Mouse (Mus musculus) neural tube, embryonic 14.5 days (tissue): ENCODE measurements around the gene Adgrg4. TPM values are rescaled to one million over a fixed set of nuclear protein-coding genes. Genes with fewer than 3 reads are reported as not detected.

Source experiments
- ATAC-seq: fragments of 200-750 bp; cut with Nextera tagmentation; 2 replicates; pipeline ENCODE4 v1.8.0; 2017; ENCODE audit warnings: low read depth, mild to moderate bottlenecking, moderate TSS enrichment, moderate library complexity
- H3K27ac ChIP-seq: fragments of 300-500 bp; sonication (generic); 2 replicates; pipeline ENCODE4 v1.5.1; 2014; ENCODE audit warnings: low read depth, mild to moderate bottlenecking, control low read depth, low read length, moderate library complexity, mixed read lengths
- H3K27me3 ChIP-seq: fragments of 300-500 bp; sonication (generic); 2 replicates; pipeline ENCODE4 v1.6.1; 2014; ENCODE audit warnings: low read length; ENCODE audit not compliant: control insufficient read depth, insufficient read depth
- H3K36me3 ChIP-seq: fragments of 300-500 bp; sonication (generic); 2 replicates; pipeline ENCODE4 v1.6.1; 2014; ENCODE audit warnings: low read length, mixed read lengths; ENCODE audit not compliant: control insufficient read depth, insufficient read depth
- H3K4me1 ChIP-seq: fragments of 300-500 bp; sonication (generic); 2 replicates; pipeline ENCODE4 v1.6.1; 2014; ENCODE audit warnings: low read length; ENCODE audit not compliant: control insufficient read depth, insufficient read depth
- H3K4me2 ChIP-seq: fragments of 300-500 bp; sonication (generic); 2 replicates; pipeline ENCODE4 v1.6.1; 2014; ENCODE audit warnings: mild to moderate bottlenecking, low read depth, low read length, control low read depth
- H3K4me3 ChIP-seq: fragments of 300-500 bp; sonication (generic); 2 replicates; pipeline ENCODE4 v1.5.1; 2014; ENCODE audit warnings: low read depth, low read length, control low read depth, mixed read lengths
- H3K9ac ChIP-seq: fragments of 300-500 bp; sonication (generic); replicated peaks from 2 replicates; pipeline ENCODE4 v1.6.1; 2014; ENCODE audit warnings: low read depth, mild to moderate bottlenecking, control low read depth, low read length, mixed read lengths
- H3K9me3 ChIP-seq: fragments of 300-500 bp; sonication (generic); 2 replicates; pipeline ENCODE4 v1.6.1; 2016; ENCODE audit warnings: low read length; ENCODE audit not compliant: control insufficient read depth
- WGBS: fragments of 180-500 bp; shearing (Covaris S2); extraction: QIAGEN DNeasy Blood & Tissue Kit; methylation state at CpG from one replicate; pipeline ENCODE4 v1.1.7; 2014; 5-methylcytosine and 5-hydroxymethylcytosine counted together
- polyA plus RNA-seq: library from polyadenylated mRNA; unstranded; fragments of >200 nt; fragmentation: Nextera tagmentation; extraction: Ambion mirVana; gene quantifications from 2 replicates; pipeline ENCODE4 v1.2.1, GENCODE M21; 2014

Adgrg4 gene
- polyA plus RNA-seq, result 0.03 and 0.04 TPM in 2 replicates

GRCm38 (mm10) chrX:56869863-56870262 lies at the start of gene Adgrg4:
Adgrg4 (plus strand) TSS chrX:56870163.
- H3K9me3 ChIP-seq, result no peaks in the 10 kb centered on the region
- H3K36me3 ChIP-seq, result no peaks in the 10 kb centered on the region
- no peaks in the 10 kb centered on the region for H3K4me1 ChIP-seq
- no peak for ATAC-seq
- H3K9ac ChIP-seq, result no peak within 1 kb of the TSS
- no peak within 1 kb of the TSS for H3K27ac ChIP-seq
- no peak within 1 kb of the TSS for H3K4me3 ChIP-seq
- WGBS, result 61% methylated on average over 2 of the region's 2 CpGs
- H3K4me2 ChIP-seq, result no peak within 1 kb of the TSS
- H3K27me3 ChIP-seq, result no peaks in the 10 kb centered on the region

GRCm38 (mm10) chrX:56821765-56822603 lies 48.0 kb upstream of the Adgrg4 start, which contains the start of gene Map7d3:
Map7d3 (minus strand) TSS chrX:56822326.
- H3K9me3 ChIP-seq, result no peaks in the 10 kb centered on the region
- H3K27ac ChIP-seq, result no peak within 1 kb of the TSS
- peak; percentile 72; the same call in 1 of the 2 replicates for ATAC-seq
- H3K4me1 ChIP-seq, result no peaks in the 10 kb centered on the region
- H3K9ac ChIP-seq, result 0 out of 2 replicates have a peak within 1 kb of the TSS, but pooled peaks have one; percentile 7
- H3K27me3 ChIP-seq, result no peaks in the 10 kb centered on the region
- no peaks in the 10 kb centered on the region for H3K36me3 ChIP-seq
- 20% methylated on average over 28 of the region's 35 CpGs for WGBS
- H3K4me2 ChIP-seq, result peak within 1 kb of the TSS; percentile 57
- H3K4me3 ChIP-seq, result peak within 1 kb of the TSS; percentile 35

- Histone ChIP-seq H3K9me3 (no peaks in the 10 kb centered on the region), H3K9ac (no peak overlapping the region), H3K4me2 (no peak overlapping the region), H3K4me3 (no peak overlapping the region), H3K36me3 (no peaks in the 10 kb centered on the region), H3K27ac (no peak overlapping the region), H3K27me3 (no peaks in the 10 kb centered on the region), H3K4me1 (no peaks in the 10 kb centered on the region)
- 83% methylated on average over 6 of the region's 6 CpGs for WGBS
- no peak for ATAC-seq
These were observed 42.5 kb upstream of the Adgrg4 start for GRCm38 (mm10) chrX:56827492-56827891.

- WGBS, result 82% methylated on average over 6 of the region's 6 CpGs
- H3K9me3 ChIP-seq, result no peaks in the 10 kb centered on the region
- no peaks in the 10 kb centered on the region for H3K4me1 ChIP-seq
- no peak overlapping the region for H3K27ac ChIP-seq
- H3K27me3 ChIP-seq, result no peaks in the 10 kb centered on the region
- ATAC-seq, result no peak
- H3K9ac ChIP-seq, result no peak overlapping the region
- no peak overlapping the region for H3K4me2 ChIP-seq
- no peak overlapping the region for H3K4me3 ChIP-seq
- H3K36me3 ChIP-seq, result no peaks in the 10 kb centered on the region
These were observed 34.1 kb upstream of the Adgrg4 start for GRCm38 (mm10) chrX:56835842-56836241.

- H3K4me1 ChIP-seq, result no peaks in the 10 kb centered on the region
- ATAC-seq, result no peak
- H3K4me3 ChIP-seq, result no peak overlapping the region
- no peak overlapping the region for H3K27ac ChIP-seq
- no peak overlapping the region for H3K9ac ChIP-seq
- no peaks in the 10 kb centered on the region for H3K27me3 ChIP-seq
- no peak overlapping the region for H3K4me2 ChIP-seq
- no peaks in the 10 kb centered on the region for H3K36me3 ChIP-seq
- H3K9me3 ChIP-seq, result no peaks in the 10 kb centered on the region
These were observed 30.6 kb upstream of the Adgrg4 start for GRCm38 (mm10) chrX:56839369-56839768.

GRCm38 (mm10) chrX:56841255-56841654 lies 28.7 kb upstream of the Adgrg4 start:
- H3K27me3 ChIP-seq, result no peaks in the 10 kb centered on the region
- no peak overlapping the region for H3K4me2 ChIP-seq
- H3K27ac ChIP-seq, result no peak overlapping the region
- 66% methylated on average over 5 of the region's 5 CpGs for WGBS
- no peaks in the 10 kb centered on the region for H3K9me3 ChIP-seq
- no peak overlapping the region for H3K4me3 ChIP-seq
- no peak for ATAC-seq
- no peaks in the 10 kb centered on the region for H3K4me1 ChIP-seq
- H3K36me3 ChIP-seq, result no peaks in the 10 kb centered on the region
- no peak overlapping the region for H3K9ac ChIP-seq

- Histone ChIP-seq H3K9me3 (no peaks in the 10 kb centered on the region), H3K27me3 (no peaks in the 10 kb centered on the region), H3K4me3 (no peak overlapping the region), H3K4me2 (no peak overlapping the region), H3K36me3 (no peaks in the 10 kb centered on the region), H3K27ac (no peak overlapping the region), H3K9ac (no peak overlapping the region), H3K4me1 (no peaks in the 10 kb centered on the region)
- no peak for ATAC-seq
- 88% methylated on average over 2 of the region's 2 CpGs for WGBS
These were observed 142.9 kb downstream of the Adgrg4 start for GRCm38 (mm10) chrX:57012891-57013290.

- H3K4me3 ChIP-seq, result no peak within 1 kb of the TSS
- ATAC-seq, result no peak
- 91% methylated on average over 5 of the region's 5 CpGs for WGBS
- H3K9ac ChIP-seq, result no peak within 1 kb of the TSS
- no peaks in the 10 kb centered on the region for H3K36me3 ChIP-seq
- no peaks in the 10 kb centered on the region for H3K9me3 ChIP-seq
- H3K27me3 ChIP-seq, result no peaks in the 10 kb centered on the region
- no peak within 1 kb of the TSS for H3K4me2 ChIP-seq
- no peaks in the 10 kb centered on the region for H3K4me1 ChIP-seq
- no peak within 1 kb of the TSS for H3K27ac ChIP-seq
These were observed 172.8 kb downstream of the Adgrg4 start, which contains the start of gene Brs3 for GRCm38 (mm10) chrX:57042774-57043173. Brs3 (plus strand) TSS chrX:57043074.

- WGBS, result 84% methylated on average over 6 of the region's 6 CpGs
- no peaks in the 10 kb centered on the region for H3K4me1 ChIP-seq
- H3K9ac ChIP-seq, result no peak overlapping the region
- H3K4me2 ChIP-seq, result no peak overlapping the region
- H3K27me3 ChIP-seq, result no peaks in the 10 kb centered on the region
- no peak overlapping the region for H3K27ac ChIP-seq
- no peak overlapping the region for H3K4me3 ChIP-seq
- ATAC-seq, result no peak
- no peaks in the 10 kb centered on the region for H3K9me3 ChIP-seq
- no peaks in the 10 kb centered on the region for H3K36me3 ChIP-seq
These were observed 173.9 kb downstream of the Adgrg4 start for GRCm38 (mm10) chrX:57043869-57044268.
